Mouse (Mus musculus): ENCODE measurements at regions not wholly inside any gene's neighbourhood (a gene's known extent, or its start where the extent isn't known, plus 50 kb on each side); places are given as distances from the start of the nearest gene placed in this dataset.

GRCm38 (mm10) chr8:128302322-128302721 is 56.1 kb upstream of the Nrp1 start:
- H3K27ac ChIP-seq (ENCODE audit: insufficient read depth, low read depth, low read length, poor library complexity, severe bottlenecking) = no peak overlapping the region
- no peak for TF ChIP-seq MAFK (IDR thresholded peaks at IDR 0.05; ENCODE audit: insufficient read depth, low read depth, low read length)
- TF ChIP-seq ZC3H11A (IDR thresholded peaks at IDR 0.05; ENCODE audit: borderline replicate concordance, low read depth, low read length) = no peak
- no peak for TF ChIP-seq ZNF384 (IDR thresholded peaks at IDR 0.05; ENCODE audit: low read depth, low read length)
- no peak for TF ChIP-seq HCFC1 (IDR thresholded peaks at IDR 0.05; ENCODE audit: borderline replicate concordance, insufficient read depth, low read length)
- TF ChIP-seq CHD2 (IDR thresholded peaks at IDR 0.05; ENCODE audit: low read depth, low read length) = no peak
- in situ Hi-C loops (cut with MboI; ENCODE audit: low sequenced_read_pairs in 2 of 2, unreplicated experiment in 2 of 2) = no loop called here
- no peak overlapping the region for H3K4me3 ChIP-seq (ENCODE audit: insufficient read depth in 1 of 2, low read depth in 1 of 2, low read length in 2 of 2, poor library complexity in 1 of 2, severe bottlenecking in 1 of 2)
- no peaks in the 10 kb centered on the region for H3K36me3 ChIP-seq (ENCODE audit: control insufficient read depth, insufficient read depth, low read length, poor library complexity, severe bottlenecking)
- DNase-seq (ENCODE audit: low read depth, low spot score) = no peak
- H3K4me1 ChIP-seq (ENCODE audit: control insufficient read depth in 2 of 2, insufficient read depth in 2 of 2, low read length in 2 of 2, poor library complexity in 1 of 2) = no peaks in the 10 kb centered on the region
- H3K9ac ChIP-seq (ENCODE audit: insufficient read depth, low read depth, low read length, poor library complexity, severe bottlenecking) = no peak overlapping the region
- H3K9me3 ChIP-seq (ENCODE audit: control insufficient read depth, insufficient read depth, low read depth, low read length) = no peaks in the 10 kb centered on the region

Measured in ES-E14 (cell line).